ENCODE assay signal across 9 mouse cellular contexts in genomic region chr1:157076781-157077705, GRCm38 (mm10). TPM values are rescaled to one million over a fixed set of nuclear protein-coding genes. Genes with fewer than 3 reads are reported as not detected.
DNase-seq lines count a peak whose midpoint lies in the region; ATAC-seq and TF ChIP-seq lines count a peak whose summit lies in the region.
"Had no signal": no experiment of that assay in that cellular context is flagged by ENCODE, and none has a peak within 500 bp of the region (broad histone marks: within the 10 kb centered on the region; RNA-seq: fewer than 3 reads in every experiment).

No protein-coding gene starts in this region.

- peak overlapping the region; percentile 74 for H3K4me2 ChIP-seq in CH12.LX (ENCODE audit: insufficient read depth, low read depth, poor library complexity, severe bottlenecking)
- no peak overlapping the region for H3K4me2 ChIP-seq in forebrain, embryonic 12.5 days
- peak overlapping the region; percentile 27; the same call in 1 of the 2 replicates for H3K4me2 ChIP-seq in heart, embryonic 15.5 days
- peak overlapping the region; percentile 2; the same call in 1 of the 2 replicates for H3K4me2 ChIP-seq in liver, embryonic 14.5 days (ENCODE audit: low read depth)
- no peak overlapping the region for H3K4me2 ChIP-seq in neural tube, embryonic 11.5 days (ENCODE audit: low read depth)
- H3K4me2 ChIP-seq in stomach, postnatal 0 days (replicated peaks; ENCODE audit: low read depth), result no peak overlapping the region

- 61% methylated on average over 43 of the region's 43 CpGs for WGBS in forebrain, embryonic 12.5 days
- 54% methylated on average over 43 of the region's 43 CpGs for WGBS in heart, embryonic 15.5 days
- 50% methylated on average over 43 of the region's 43 CpGs for WGBS in liver, embryonic 14.5 days (ENCODE audit: insufficient replicate concordance)
- WGBS in neural tube, embryonic 11.5 days, result 62% methylated on average over 43 of the region's 43 CpGs
- WGBS in stomach, postnatal 0 days, result 58% methylated on average over 43 of the region's 43 CpGs

- H3K4me3 ChIP-seq in CH12.LX (replicated peaks in 1 of 3; ENCODE audit: low read depth in 2 of 3, low read length in 2 of 3, poor library complexity in 1 of 3), result peak overlapping the region in 2 of 3 experiments; percentile 3 to 32
- H3K4me3 ChIP-seq in forebrain, embryonic 12.5 days (replicated peaks), result no peak overlapping the region
- H3K4me3 ChIP-seq in heart, embryonic 15.5 days, result no peak overlapping the region
- H3K4me3 ChIP-seq in liver, embryonic 14.5 days (ENCODE audit: insufficient read depth in 1 of 2, low read depth in 2 of 2, low read length in 2 of 2), result no peak overlapping the region
- H3K4me3 ChIP-seq in neural tube, embryonic 11.5 days (ENCODE audit: low read depth, low read length), result no peak overlapping the region
- H3K4me3 ChIP-seq in stomach, postnatal 0 days (ENCODE audit: low read depth, low read length), result no peak overlapping the region
- H3K4me3 ChIP-seq: erythroblast, embryonic 14.5 days had no signal

- peak; percentile 80 for DNase-seq in CH12.LX (ENCODE audit: extremely low read depth)
- peak; percentile 74 for DNase-seq in c-Kit-positive CD71-negative TER-119-negative erythroid progenitor cells, embryonic 14.5 days (ENCODE audit: low read depth)
- peak; percentile 88 to 97 for DNase-seq in kidney, postnatal 36 days
- DNase-seq in liver, embryonic 14.5 days (ENCODE audit: low read depth in 3 of 3, low spot score in 3 of 3), result peak; percentile 64 to 66 (median 66)
- peak; percentile 88 for DNase-seq in neural tube, embryonic 11.5 days (ENCODE audit: low spot score)
- DNase-seq in stomach, postnatal 0 days (ENCODE audit: low spot score), result peak; percentile 89

- 0 out of 2 replicates have a peak, but pooled peaks have one; percentile 10 for TF ChIP-seq EP300 in CH12.LX (IDR thresholded peaks at IDR 0.05; ENCODE audit: low read length)
- TF ChIP-seq EP300 in liver, embryonic 14.5 days (IDR thresholded peaks at IDR 0.05; ENCODE audit: low read depth), result no peak
- no peak for TF ChIP-seq EP300 in stomach, postnatal 0 days (optimal IDR thresholded peaks at IDR 0.05)

- H3K9ac ChIP-seq in CH12.LX (ENCODE audit: insufficient read depth, low read depth), result no peak overlapping the region
- no peak overlapping the region for H3K9ac ChIP-seq in forebrain, embryonic 12.5 days
- H3K9ac ChIP-seq in heart, embryonic 15.5 days, result no peak overlapping the region
- H3K9ac ChIP-seq in liver, embryonic 14.5 days (replicated peaks), result no peak overlapping the region
- H3K9ac ChIP-seq in neural tube, embryonic 11.5 days (ENCODE audit: low read length), result no peak overlapping the region
- H3K9ac ChIP-seq in stomach, postnatal 0 days (ENCODE audit: low read length), result no peak overlapping the region

- in situ Hi-C loops in CH12.LX (cut with MboI; ENCODE audit: low pct_ligation_motif_present, low pct_unique_long_range_greater_than_20kb, low sequenced_read_pairs), result loop anchor here (5.0 kb wide), 1 partner anchor 335 kb away; no protein-coding TSS in a partner anchor

- peak; percentile 54 to 97 for TF ChIP-seq CTCF in CH12.LX (conservative IDR thresholded peaks at IDR 0.05 in 1 of 2, IDR thresholded peaks at IDR 0.05 in 1 of 2; ENCODE audit: low read depth in 2 of 2, low read length in 2 of 2)
- TF ChIP-seq CTCF in liver, embryonic 14.5 days (IDR thresholded peaks at IDR 0.05; ENCODE audit: low read depth), result peak; percentile 99
- peak; percentile 99 for TF ChIP-seq CTCF in stomach, postnatal 0 days (IDR thresholded peaks at IDR 0.05; ENCODE audit: low read depth)

- H3K36me3 ChIP-seq in CH12.LX (replicated peaks in 1 of 2; ENCODE audit: control insufficient read depth in 1 of 2, insufficient read depth in 1 of 2, low read length in 1 of 2), result no peaks in the 10 kb centered on the region
- no peaks in the 10 kb centered on the region for H3K36me3 ChIP-seq in forebrain, embryonic 12.5 days (replicated peaks)
- H3K36me3 ChIP-seq in heart, embryonic 15.5 days, result no peaks in the 10 kb centered on the region
- no peaks in the 10 kb centered on the region for H3K36me3 ChIP-seq in liver, embryonic 14.5 days (replicated peaks; ENCODE audit: control insufficient read depth, insufficient read depth, low read depth)
- no peaks in the 10 kb centered on the region for H3K36me3 ChIP-seq in neural tube, embryonic 11.5 days (ENCODE audit: control insufficient read depth, insufficient read depth, low read length)
- H3K36me3 ChIP-seq in stomach, postnatal 0 days (ENCODE audit: control insufficient read depth, insufficient read depth, low read length), result no peaks in the 10 kb centered on the region

- peak; percentile 43; the same call in 1 of the 2 replicates for ATAC-seq in forebrain, embryonic 12.5 days (ENCODE audit: low FRiP score)
- ATAC-seq in heart, embryonic 15.5 days (replicated peaks; ENCODE audit: insufficient number of reproducible peaks, insufficient read depth, low FRiP score, low read depth), result no peak
- peak; percentile 55; the same call in 1 of the 2 replicates for ATAC-seq in liver, embryonic 14.5 days (ENCODE audit: insufficient read depth)
- ATAC-seq in neural tube, embryonic 11.5 days (ENCODE audit: insufficient read depth, low FRiP score, low TSS enrichment), result no peak; the same call in 1 of the 2 replicates
- peak; percentile 51; the same call in 1 of the 2 replicates for ATAC-seq in stomach, postnatal 0 days (ENCODE audit: low FRiP score, low TSS enrichment)

- no peak overlapping the region for H3K27ac ChIP-seq in CH12.LX (ENCODE audit: insufficient read depth, low read depth)
- no peak overlapping the region for H3K27ac ChIP-seq in forebrain, embryonic 12.5 days
- no peak overlapping the region for H3K27ac ChIP-seq in heart, embryonic 15.5 days
- H3K27ac ChIP-seq in liver, embryonic 14.5 days, result no peak overlapping the region
- H3K27ac ChIP-seq in neural tube, embryonic 11.5 days (ENCODE audit: low read depth, low read length), result no peak overlapping the region
- no peak overlapping the region for H3K27ac ChIP-seq in stomach, postnatal 0 days (replicated peaks)

- no peaks in the 10 kb centered on the region for H3K79me2 ChIP-seq in CH12.LX (replicated peaks; ENCODE audit: control insufficient read depth, extremely low read depth, insufficient read depth, poor library complexity, severe bottlenecking)

- H3K9me3 ChIP-seq in CH12.LX (replicated peaks; ENCODE audit: low read length), result no peaks in the 10 kb centered on the region
- H3K9me3 ChIP-seq in forebrain, embryonic 12.5 days, result no peaks in the 10 kb centered on the region
- H3K9me3 ChIP-seq in heart, embryonic 15.5 days (replicated peaks), result no peaks in the 10 kb centered on the region
- H3K9me3 ChIP-seq in liver, embryonic 14.5 days (ENCODE audit: control insufficient read depth, low read length), result no peaks in the 10 kb centered on the region
- H3K9me3 ChIP-seq in neural tube, embryonic 11.5 days (ENCODE audit: control insufficient read depth, low read length), result no peaks in the 10 kb centered on the region
- no peaks in the 10 kb centered on the region for H3K9me3 ChIP-seq in stomach, postnatal 0 days (ENCODE audit: control insufficient read depth, low read length)

- peaks cover 12 to 53% of the 10 kb centered on the region in 2 experiments for H3K4me1 ChIP-seq in CH12.LX (ENCODE audit: control insufficient read depth in 1 of 2, insufficient read depth in 2 of 2)
- peaks cover 26% of the 10 kb centered on the region for H3K4me1 ChIP-seq in forebrain, embryonic 12.5 days
- H3K4me1 ChIP-seq in heart, embryonic 15.5 days (replicated peaks), result peaks cover 22% of the 10 kb centered on the region
- H3K4me1 ChIP-seq in liver, embryonic 14.5 days (replicated peaks; ENCODE audit: control insufficient read depth in 2 of 2, insufficient read depth in 2 of 2, low read length in 1 of 2), result no peaks in the 10 kb centered on the region
- peaks cover 6% of the 10 kb centered on the region; the same call in 1 of the 2 replicates for H3K4me1 ChIP-seq in neural tube, embryonic 11.5 days (ENCODE audit: control insufficient read depth, insufficient read depth, low read length)
- H3K4me1 ChIP-seq in stomach, postnatal 0 days (replicated peaks; ENCODE audit: control insufficient read depth, insufficient read depth), result no peaks in the 10 kb centered on the region

- dilution Hi-C loops in CH12.LX (cut with MboI; ENCODE audit: extremely low pct_ligation_motif_present, extremely low pct_unique_long_range_greater_than_20kb, low sequenced_read_pairs), result no loop called here

- no peaks in the 10 kb centered on the region for H3K27me3 ChIP-seq in CH12.LX (replicated peaks)
- 0 out of 2 replicates have a peak, but pooled peaks cover 12% of the 10 kb centered on the region for H3K27me3 ChIP-seq in forebrain, embryonic 12.5 days
- no peaks in the 10 kb centered on the region for H3K27me3 ChIP-seq in heart, embryonic 15.5 days
- H3K27me3 ChIP-seq in liver, embryonic 14.5 days (ENCODE audit: control insufficient read depth, insufficient read depth, low read length), result no peaks in the 10 kb centered on the region
- H3K27me3 ChIP-seq in neural tube, embryonic 11.5 days (ENCODE audit: control insufficient read depth, insufficient read depth, low read length), result no peaks in the 10 kb centered on the region
- no peaks in the 10 kb centered on the region for H3K27me3 ChIP-seq in stomach, postnatal 0 days (ENCODE audit: control insufficient read depth, insufficient read depth, low read length)

- no peak for TF ChIP-seq POLR2A in CH12.LX (IDR thresholded peaks at IDR 0.05; ENCODE audit: low read depth, low read length)

- TF ChIP-seq RAD21 in CH12.LX (IDR thresholded peaks at IDR 0.05; ENCODE audit: low read depth, low read length), result peak; percentile 89

TF ChIP-seq in CH12.LX, 34 proteins besides CTCF, POLR2A, EP300 and RAD21 (continues in another document):
- TF ChIP-seq USF1 (IDR thresholded peaks at IDR 0.05; ENCODE audit: low read depth, low read length) (no peak), CHD2 (IDR thresholded peaks at IDR 0.05; ENCODE audit: low read length) (no peak), RCOR1 (conservative IDR thresholded peaks at IDR 0.05; ENCODE audit: low read depth, low read length) (0 out of 2 replicates have a peak, but pooled peaks have one; percentile 15), MEF2A (IDR thresholded peaks at IDR 0.05; ENCODE audit: borderline replicate concordance, low read depth, low read length) (no peak), UBTF (IDR thresholded peaks at IDR 0.05; ENCODE audit: low read depth, low read length) (no peak), POLR2AphosphoS2 (IDR thresholded peaks at IDR 0.05; ENCODE audit: low read depth, low read length) (no peak)

RNA-seq across cellular contexts. Expression of gene Tex35, which starts 31.4 kb away (rescaled TPM):
- 0.55 and 1.3 TPM in 2 replicates for total RNA-seq in CH12.LX (2012; rRNA removed)
- total RNA-seq in CH12.LX (2014; rRNA removed), result 0.87 and 1.2 TPM in 2 replicates
- 2.9 and 3.3 TPM in 2 replicates for polyA plus RNA-seq in CH12.LX (2012; ENCODE audit: insufficient read length, low read depth)
- polyA plus RNA-seq in forebrain, embryonic 12.5 days (2016; fragmentation: Nextera tagmentation; extraction: Ambion mirVana), result not detected in 2 replicates
- not detected in 2 replicates for polyA plus RNA-seq in heart, embryonic 15.5 days (2015; fragmentation: Nextera tagmentation; extraction: Ambion mirVana)
- polyA plus RNA-seq in liver, embryonic 14.5 days (2012; rRNA removed), result not detected in 2 replicates
- polyA plus RNA-seq in liver, embryonic 14.5 days (2014; fragmentation: Nextera tagmentation; extraction: Ambion mirVana), result not detected in 2 replicates
- polyA plus RNA-seq in neural tube, embryonic 11.5 days (2014; fragmentation: Nextera tagmentation; extraction: Ambion mirVana), result not detected in 2 replicates
- polyA plus RNA-seq in stomach, postnatal 0 days (2015; fragmentation: Nextera tagmentation; extraction: Ambion mirVana), result not detected in 2 replicates
- polyA plus RNA-seq: erythroblast, embryonic 14.5 days had no signal

Comparison
In these comparisons a context has a peak if more than half of its experiments do, and no peak if none do; other contexts are left out.
1. H3K4me2 ChIP-seq: peak in CH12.LX (single experiment), heart, embryonic 15.5 days (single experiment) and liver, embryonic 14.5 days (single experiment); none in forebrain, embryonic 12.5 days (single experiment), neural tube, embryonic 11.5 days (single experiment) and stomach, postnatal 0 days (single experiment).
2. H3K4me3 ChIP-seq: peak in CH12.LX (2 of 3); none in forebrain, embryonic 12.5 days (single experiment), heart, embryonic 15.5 days (single experiment), liver, embryonic 14.5 days (0 of 2), neural tube, embryonic 11.5 days (single experiment) and stomach, postnatal 0 days (single experiment).
3. ATAC-seq: peak in forebrain, embryonic 12.5 days (single experiment), liver, embryonic 14.5 days (single experiment) and stomach, postnatal 0 days (single experiment); none in heart, embryonic 15.5 days (single experiment) and neural tube, embryonic 11.5 days (single experiment).
4. Peak in every context shown above with its lines, with median percentiles within 50 percentile points of each other: DNase-seq and CTCF ChIP-seq.